Mouse (Mus musculus): ENCODE measurements around the gene Zfyve9. TPM values are rescaled to one million over a fixed set of nuclear protein-coding genes. Genes with fewer than 3 reads are reported as not detected.
"Not testable (repeated sequence)": the region's sequence is repeated elsewhere in the genome, so short reads cannot be mapped to it uniquely, and the experiment has no call there.

The Zfyve9 gene
- polyA plus RNA-seq, 1 experiment from 2014 or later: 1.3 TPM

GRCm38 (mm10) chr4:108780864-108781205 is 237 bp upstream of the Zfyve9 start:
- 4% methylated on average over 19 of the region's 20 CpGs for WGBS (ENCODE audit: missing documents)

GRCm38 (mm10) chr4:108779763-108780056 is 888 bp downstream of the Zfyve9 start:
- Histone ChIP-seq H3K36me3 (ENCODE audit: inconsistent target) (no peaks in the 10 kb centered on the region), H3K4me3 (ENCODE audit: inconsistent target) (peak overlapping the region; percentile 21), H3K79me2 (ENCODE audit: inconsistent target) (no peaks in the 10 kb centered on the region), H3K27ac (no peak overlapping the region)
- 3% methylated on average over 7 of the region's 7 CpGs for WGBS (ENCODE audit: missing documents)

More at GRCm38 (mm10) chr4:108780864-108781205, 237 bp upstream of the Zfyve9 start:
- Histone ChIP-seq H3K27ac (no peak overlapping the region), H3K4me3 (ENCODE audit: inconsistent target) (no peak overlapping the region), H3K79me2 (ENCODE audit: inconsistent target) (no peaks in the 10 kb centered on the region), H3K36me3 (ENCODE audit: inconsistent target) (no peaks in the 10 kb centered on the region)

DNA sequence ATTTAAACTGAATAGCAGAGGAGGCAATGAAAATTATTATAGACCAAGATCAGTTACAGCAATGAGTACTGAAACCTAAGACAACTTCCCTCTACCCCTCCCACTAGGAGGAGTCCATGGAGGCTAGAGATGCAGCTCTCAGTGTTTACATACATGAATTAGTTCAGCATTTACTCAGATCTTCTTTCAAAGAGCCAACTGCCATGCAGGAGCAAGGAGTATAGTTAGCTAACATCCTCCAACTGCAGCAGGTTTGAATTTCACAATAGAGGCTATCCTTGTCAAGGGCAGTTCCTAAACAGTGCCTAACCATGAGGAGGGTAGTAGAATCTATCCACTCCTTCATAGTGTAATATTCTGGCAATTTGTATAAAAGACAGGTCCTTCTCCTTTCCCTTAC is 12.1 kb downstream of the Zfyve9 start:
- no peaks in the 10 kb centered on the region for H3K36me3 ChIP-seq (ENCODE audit: inconsistent target)
- H3K27ac ChIP-seq: no peak overlapping the region
- H3K4me3 ChIP-seq (ENCODE audit: inconsistent target): no peak overlapping the region
- no peaks in the 10 kb centered on the region for H3K79me2 ChIP-seq (ENCODE audit: inconsistent target)

DNA sequence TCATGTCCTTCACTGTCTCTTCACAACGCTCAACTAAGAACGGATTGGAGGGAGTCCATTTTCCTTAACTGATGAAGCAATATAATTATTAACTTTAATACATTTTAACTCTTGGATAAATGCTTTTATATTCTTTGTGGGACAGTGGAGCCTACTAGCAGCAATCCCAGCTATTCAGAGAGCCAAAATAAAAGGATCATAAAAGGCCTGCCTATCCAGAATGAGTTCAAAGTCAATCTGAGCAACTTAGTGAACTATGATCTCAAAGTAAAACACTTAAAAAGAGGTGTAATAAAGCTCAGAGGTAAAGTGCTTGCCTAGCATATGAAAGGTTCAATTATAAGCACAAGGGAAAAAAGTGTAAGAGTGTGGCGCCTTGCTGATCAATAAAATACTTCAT is 21.0 kb downstream of the Zfyve9 start:
- H3K79me2 ChIP-seq (ENCODE audit: inconsistent target): no peaks in the 10 kb centered on the region
- H3K27ac ChIP-seq: no peak overlapping the region
- no peaks in the 10 kb centered on the region for H3K36me3 ChIP-seq (ENCODE audit: inconsistent target)
- H3K4me3 ChIP-seq (ENCODE audit: inconsistent target): no peak overlapping the region
- 97% methylated on average over 3 of the region's 3 CpGs for WGBS (ENCODE audit: missing documents)

DNA sequence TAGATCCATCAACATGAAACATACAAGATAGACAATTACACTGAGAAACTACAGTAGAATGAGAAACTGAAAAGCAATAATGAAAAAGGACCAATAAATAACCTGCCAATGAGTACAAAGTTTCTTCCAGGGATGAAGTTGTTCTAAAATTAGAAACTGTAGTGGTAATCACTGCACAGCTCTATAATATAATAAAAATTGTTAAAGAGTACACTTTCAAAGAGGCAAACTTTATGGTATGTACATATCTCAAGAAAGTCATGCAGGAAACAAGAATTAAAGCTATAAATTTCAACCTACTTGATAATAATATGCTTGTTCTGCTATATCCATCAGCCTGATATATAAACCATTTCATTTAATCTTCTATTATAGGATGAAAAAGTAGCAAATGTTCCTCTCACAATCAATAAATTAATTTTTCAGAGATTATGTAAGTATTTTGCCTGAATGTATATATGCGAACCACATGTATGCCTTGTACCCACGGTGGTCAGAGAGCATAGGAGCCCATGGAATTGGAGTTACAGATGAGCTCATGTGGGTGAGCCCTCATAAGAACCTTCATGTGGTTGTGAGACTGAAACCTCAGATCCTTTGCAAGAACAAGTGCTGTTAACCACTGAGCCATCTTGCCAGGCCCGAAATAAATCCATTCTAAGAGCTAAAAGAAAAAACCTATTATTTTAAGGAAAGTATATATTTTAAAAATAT is 34.3 kb downstream of the Zfyve9 start:
- H3K79me2 ChIP-seq (ENCODE audit: inconsistent target): no peaks in the 10 kb centered on the region
- 95% methylated on average over 3 of the region's 3 CpGs for WGBS (ENCODE audit: missing documents)
- no peak overlapping the region for H3K27ac ChIP-seq
- H3K4me3 ChIP-seq (ENCODE audit: inconsistent target): no peak overlapping the region
- no peaks in the 10 kb centered on the region for H3K36me3 ChIP-seq (ENCODE audit: inconsistent target)

GRCm38 (mm10) chr4:108731582-108731981 is 49.0 kb downstream of the Zfyve9 start:
- WGBS (ENCODE audit: missing documents): 87% methylated on average over 3 of the region's 3 CpGs
- Histone ChIP-seq H3K27ac (no peak overlapping the region), H3K79me2 (ENCODE audit: inconsistent target) (no peaks in the 10 kb centered on the region), H3K36me3 (ENCODE audit: inconsistent target) (no peaks in the 10 kb centered on the region), H3K4me3 (ENCODE audit: inconsistent target) (no peak overlapping the region)

GRCm38 (mm10) chr4:108730450-108730849 is 50.1 kb downstream of the Zfyve9 start:
- WGBS (ENCODE audit: missing documents): 78% methylated on average over 1 of the region's 1 CpGs
- Histone ChIP-seq H3K36me3 (ENCODE audit: inconsistent target) (no peaks in the 10 kb centered on the region), H3K27ac (no peak overlapping the region), H3K4me3 (ENCODE audit: inconsistent target) (no peak overlapping the region), H3K79me2 (ENCODE audit: inconsistent target) (no peaks in the 10 kb centered on the region)

- 95% methylated on average over 2 of the region's 2 CpGs for WGBS (ENCODE audit: missing documents)
Observed at GRCm38 (mm10) chr4:108724102-108724501, 56.5 kb downstream of the Zfyve9 start.

GRCm38 (mm10) chr4:108721245-108721784 is 59.3 kb downstream of the Zfyve9 start:
- H3K27ac ChIP-seq: no peak overlapping the region
- no peaks in the 10 kb centered on the region for H3K36me3 ChIP-seq (ENCODE audit: inconsistent target)
- H3K79me2 ChIP-seq (ENCODE audit: inconsistent target): no peaks in the 10 kb centered on the region
- no peak overlapping the region for H3K4me3 ChIP-seq (ENCODE audit: inconsistent target)
- WGBS (ENCODE audit: missing documents): 68% methylated on average over 3 of the region's 3 CpGs

More at GRCm38 (mm10) chr4:108724102-108724501, 56.5 kb downstream of the Zfyve9 start:
- Histone ChIP-seq H3K79me2 (ENCODE audit: inconsistent target) (no peaks in the 10 kb centered on the region), H3K27ac (no peak overlapping the region), H3K4me3 (ENCODE audit: inconsistent target) (no peak overlapping the region), H3K36me3 (ENCODE audit: inconsistent target) (no peaks in the 10 kb centered on the region)

- H3K4me3 ChIP-seq (ENCODE audit: inconsistent target): no peak within 1 kb of the TSS
- 97% methylated on average over 5 of the region's 5 CpGs for WGBS (ENCODE audit: missing documents)
- H3K27ac ChIP-seq: no peak within 1 kb of the TSS
- H3K36me3 ChIP-seq (ENCODE audit: inconsistent target): no peaks in the 10 kb centered on the region
- H3K79me2 ChIP-seq (ENCODE audit: inconsistent target): no peaks in the 10 kb centered on the region
Observed at GRCm38 (mm10) chr4:108719349-108719748, 61.2 kb downstream of the Zfyve9 start, which contains the start of gene 3110021N24Rik. TSS of gene 3110021N24Rik (plus strand) at chr4:108719649.

GRCm38 (mm10) chr4:108708209-108708608 is 72.4 kb downstream of the Zfyve9 start:
- Histone ChIP-seq H3K4me3 (ENCODE audit: inconsistent target) (no peak overlapping the region), H3K79me2 (ENCODE audit: inconsistent target) (no peaks in the 10 kb centered on the region), H3K36me3 (ENCODE audit: inconsistent target) (no peaks in the 10 kb centered on the region), H3K27ac (no peak overlapping the region)
- WGBS (ENCODE audit: missing documents): 76% methylated on average over 5 of the region's 5 CpGs

- H3K79me2 ChIP-seq (ENCODE audit: inconsistent target): no peaks in the 10 kb centered on the region
- no peak overlapping the region for H3K27ac ChIP-seq
- 60% methylated on average over 3 of the region's 3 CpGs for WGBS (ENCODE audit: missing documents)
- H3K36me3 ChIP-seq (ENCODE audit: inconsistent target): no peaks in the 10 kb centered on the region
- no peak overlapping the region for H3K4me3 ChIP-seq (ENCODE audit: inconsistent target)
Observed at GRCm38 (mm10) chr4:108696934-108697333, 83.7 kb downstream of the Zfyve9 start.

DNA sequence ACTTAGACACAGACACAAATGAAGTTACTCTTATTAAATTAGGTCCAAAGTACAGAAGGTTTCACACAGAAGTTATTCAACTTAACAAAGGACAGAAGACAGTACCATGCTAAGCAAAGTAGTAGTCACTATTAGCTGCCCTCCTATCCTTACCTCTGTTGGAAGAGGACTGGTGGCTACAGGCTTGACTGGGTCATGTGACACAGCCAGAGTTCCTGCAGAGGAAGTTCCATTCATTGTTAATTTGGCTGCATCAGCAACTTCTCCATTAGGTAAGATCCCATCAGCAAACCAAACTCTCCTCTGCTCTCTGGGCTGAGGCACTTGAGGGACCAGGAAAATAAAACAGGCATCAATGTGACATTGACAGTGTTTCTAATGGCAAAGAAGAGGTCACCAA is 89.1 kb downstream of the Zfyve9 start:
- Histone ChIP-seq H3K79me2 (ENCODE audit: inconsistent target) (no peaks in the 10 kb centered on the region), H3K36me3 (ENCODE audit: inconsistent target) (no peaks in the 10 kb centered on the region), H3K27ac (no peak overlapping the region), H3K4me3 (ENCODE audit: inconsistent target) (no peak overlapping the region)

- H3K36me3 ChIP-seq (ENCODE audit: inconsistent target): no peaks in the 10 kb centered on the region
- H3K4me3 ChIP-seq (ENCODE audit: inconsistent target): no peak overlapping the region
- H3K79me2 ChIP-seq (ENCODE audit: inconsistent target): no peaks in the 10 kb centered on the region
- no peak overlapping the region for H3K27ac ChIP-seq
- WGBS (ENCODE audit: missing documents): 97% methylated on average over 3 of the region's 3 CpGs
Observed at GRCm38 (mm10) chr4:108690479-108690878, 90.1 kb downstream of the Zfyve9 start.

DNA sequence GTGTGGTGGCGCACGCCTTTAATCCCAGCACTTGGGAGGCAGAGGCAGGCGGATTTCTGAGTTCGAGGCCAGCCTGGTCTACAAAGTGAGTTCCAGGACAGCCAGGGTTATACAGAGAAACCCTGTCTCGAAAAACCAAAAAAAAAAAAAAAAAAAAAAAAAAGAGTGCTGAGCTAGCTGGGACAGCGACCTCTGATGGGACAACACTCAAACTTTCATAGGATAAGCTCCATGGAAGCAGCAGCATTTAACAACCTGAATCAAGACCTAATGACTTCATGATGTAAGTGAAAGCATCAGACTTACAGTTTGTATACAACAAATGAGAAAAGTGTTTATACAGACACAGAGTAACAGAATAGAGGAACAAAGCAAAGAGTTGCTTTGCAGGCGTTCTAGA is 93.5 kb downstream of the Zfyve9 start:
- H3K79me2 ChIP-seq (ENCODE audit: inconsistent target); H3K4me3 ChIP-seq (ENCODE audit: inconsistent target); H3K36me3 ChIP-seq (ENCODE audit: inconsistent target); H3K27ac ChIP-seq: not testable (repeated sequence)
- WGBS (ENCODE audit: missing documents): 90% methylated on average over 4 of the region's 7 CpGs

DNA sequence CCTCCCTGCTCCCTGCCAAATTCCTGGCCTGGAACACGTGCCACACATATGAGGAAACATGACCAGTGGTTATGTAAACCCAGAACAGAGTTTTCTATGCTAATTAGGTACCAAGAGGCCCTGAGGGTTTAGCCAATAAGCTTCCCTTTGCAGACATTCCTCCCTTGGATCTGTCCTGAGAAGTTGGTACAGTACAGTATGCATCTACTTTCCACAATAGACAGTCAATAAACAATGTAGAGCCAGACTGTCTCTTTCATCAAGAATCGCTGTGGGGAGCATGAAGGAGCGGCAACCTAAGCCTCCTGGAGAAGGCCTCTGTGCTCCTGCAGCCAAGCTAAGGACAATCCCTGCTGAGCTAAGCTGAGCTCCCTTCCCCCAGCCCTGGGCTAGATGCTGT is 94.4 kb downstream of the Zfyve9 start:
- Histone ChIP-seq H3K79me2 (ENCODE audit: inconsistent target) (no peaks in the 10 kb centered on the region), H3K36me3 (ENCODE audit: inconsistent target) (no peaks in the 10 kb centered on the region), H3K27ac (no peak overlapping the region), H3K4me3 (ENCODE audit: inconsistent target) (no peak overlapping the region)
- 95% methylated on average over 3 of the region's 3 CpGs for WGBS (ENCODE audit: missing documents)

Data from macrophage (primary cell).